Mouse (Mus musculus): ENCODE measurements at regions not wholly inside any gene's neighbourhood (a gene's known extent, or its start where the extent isn't known, plus 50 kb on each side); places are given as distances from the start of the nearest gene placed in this dataset.
A peak's percentile ranks its signal among the peaks of the same experiment; 100 is the strongest.
"Not testable (repeated sequence)": the region's sequence is repeated elsewhere in the genome, so short reads cannot be mapped to it uniquely, and the experiment has no call there.

DNA sequence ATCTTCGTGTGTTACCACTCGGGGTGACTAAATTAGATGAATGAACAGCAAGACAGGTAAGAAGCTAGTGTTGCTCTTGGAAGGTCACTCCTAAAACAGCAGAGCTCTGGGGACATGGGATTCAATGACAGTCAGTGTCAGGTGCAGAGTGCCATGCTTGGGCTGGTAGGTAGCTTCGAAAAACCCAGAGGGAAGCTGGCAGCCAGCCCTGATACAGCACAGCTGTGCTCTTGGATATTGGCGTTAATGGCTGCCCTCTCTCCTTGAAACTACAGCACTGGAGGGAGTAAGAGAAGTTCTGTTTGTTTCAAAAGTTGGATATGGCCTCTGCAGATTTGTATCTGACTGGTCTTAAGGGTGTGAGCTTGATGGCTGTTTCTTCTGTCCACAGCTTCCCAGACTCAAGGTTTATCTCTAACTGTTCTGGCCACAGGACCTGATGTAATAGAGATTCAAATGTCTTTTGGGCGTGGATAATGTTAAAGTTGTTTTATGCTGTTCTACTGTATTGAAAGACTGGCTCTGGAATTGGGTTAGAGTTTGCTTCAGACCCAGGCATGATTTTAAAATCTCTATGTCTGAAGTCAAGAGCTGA is 152.7 kb downstream of the Cand1 start:
- WGBS = 88% methylated on average over 5 of the region's 5 CpGs

DNA sequence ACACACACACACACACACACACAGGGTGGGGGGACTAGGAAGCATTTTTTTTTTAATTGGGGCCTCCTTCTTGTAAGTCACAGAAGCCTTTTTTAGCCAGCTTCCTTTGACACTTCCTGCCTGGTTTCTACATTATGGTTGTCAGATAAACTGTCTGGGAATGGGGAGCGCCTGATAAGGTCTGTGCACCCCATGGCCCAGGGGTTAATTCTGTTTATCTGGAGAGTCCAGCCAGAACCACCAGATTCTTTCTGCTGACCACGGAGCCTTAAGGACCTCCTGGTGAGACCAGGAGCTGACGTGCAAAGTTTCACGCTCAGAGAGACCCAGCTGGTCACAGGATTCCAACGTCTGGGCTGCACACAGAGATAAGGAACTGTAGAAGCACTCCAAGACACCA is 153.4 kb downstream of the Cand1 start:
- Histone ChIP-seq H3K4me1 (ENCODE audit: control insufficient read depth, insufficient read depth, low read length) (no peaks in the 10 kb centered on the region), H3K9me3 (ENCODE audit: control insufficient read depth, low read length) (no peaks in the 10 kb centered on the region), H3K27ac (replicated peaks; ENCODE audit: low read depth, low read length) (no peak overlapping the region), H3K4me2 (ENCODE audit: low read depth, severe bottlenecking) (no peak overlapping the region), H3K9ac (ENCODE audit: low read length) (no peak overlapping the region), H3K36me3 (ENCODE audit: control insufficient read depth, insufficient read depth, low read length) (no peaks in the 10 kb centered on the region), H3K27me3 (ENCODE audit: control insufficient read depth, insufficient read depth, low read length) (no peaks in the 10 kb centered on the region), H3K4me3 (ENCODE audit: low read depth, low read length) (no peak overlapping the region)
- no peak for ATAC-seq (ENCODE audit: insufficient number of reproducible peaks, low FRiP score, low TSS enrichment, low read depth)
- no peak for DNase-seq (ENCODE audit: low spot score)
- WGBS = 38% methylated on average over 5 of the region's 5 CpGs

More for the DNA sequence above, 152.7 kb downstream of the Cand1 start:
- Histone ChIP-seq H3K27me3 (ENCODE audit: control insufficient read depth, insufficient read depth, low read length) (no peaks in the 10 kb centered on the region), H3K4me3 (ENCODE audit: low read depth, low read length) (no peak overlapping the region), H3K9me3 (ENCODE audit: control insufficient read depth, low read length) (no peaks in the 10 kb centered on the region), H3K36me3 (ENCODE audit: control insufficient read depth, insufficient read depth, low read length) (no peaks in the 10 kb centered on the region), H3K27ac (replicated peaks; ENCODE audit: low read depth, low read length) (no peak overlapping the region), H3K4me1 (ENCODE audit: control insufficient read depth, insufficient read depth, low read length) (no peaks in the 10 kb centered on the region), H3K4me2 (ENCODE audit: low read depth, severe bottlenecking) (no peak overlapping the region), H3K9ac (ENCODE audit: low read length) (no peak overlapping the region)
- ATAC-seq (ENCODE audit: insufficient number of reproducible peaks, low FRiP score, low TSS enrichment, low read depth) (no peak), DNase-seq (ENCODE audit: low spot score) (no peak)

DNA sequence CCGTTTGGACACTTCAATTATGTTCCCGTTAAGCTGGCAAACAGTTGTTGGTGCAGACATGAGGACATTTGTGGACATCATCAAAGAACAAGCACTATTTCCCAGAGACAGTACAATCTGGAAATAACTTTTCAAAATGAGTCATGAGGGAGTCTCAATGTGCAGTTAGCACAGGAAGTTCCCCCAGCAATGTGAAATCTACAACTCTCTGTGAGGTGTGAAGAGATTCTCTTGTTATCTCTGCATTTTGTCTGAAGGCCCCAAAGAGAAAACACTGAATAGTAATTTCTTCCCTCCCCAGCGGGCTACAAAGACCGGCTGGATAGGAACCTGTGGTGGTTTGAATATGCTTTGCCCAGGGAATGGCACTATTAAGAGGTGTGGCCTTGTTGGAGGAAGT is 156.4 kb downstream of the Cand1 start:
- H3K9ac ChIP-seq (ENCODE audit: low read length) = no peak overlapping the region
- no peaks in the 10 kb centered on the region for H3K36me3 ChIP-seq (ENCODE audit: control insufficient read depth, insufficient read depth, low read length)
- 75% methylated on average over 4 of the region's 4 CpGs for WGBS
- no peaks in the 10 kb centered on the region for H3K27me3 ChIP-seq (ENCODE audit: control insufficient read depth, insufficient read depth, low read length)
- no peaks in the 10 kb centered on the region for H3K9me3 ChIP-seq (ENCODE audit: control insufficient read depth, low read length)
- DNase-seq (ENCODE audit: low spot score) (no peak), ATAC-seq (ENCODE audit: insufficient number of reproducible peaks, low FRiP score, low TSS enrichment, low read depth) (no peak)
- H3K4me2 ChIP-seq (ENCODE audit: low read depth, severe bottlenecking) = no peak overlapping the region
- H3K27ac ChIP-seq (replicated peaks; ENCODE audit: low read depth, low read length) = no peak overlapping the region
- no peak overlapping the region for H3K4me3 ChIP-seq (ENCODE audit: low read depth, low read length)
- H3K4me1 ChIP-seq (ENCODE audit: control insufficient read depth, insufficient read depth, low read length) = no peaks in the 10 kb centered on the region

DNA sequence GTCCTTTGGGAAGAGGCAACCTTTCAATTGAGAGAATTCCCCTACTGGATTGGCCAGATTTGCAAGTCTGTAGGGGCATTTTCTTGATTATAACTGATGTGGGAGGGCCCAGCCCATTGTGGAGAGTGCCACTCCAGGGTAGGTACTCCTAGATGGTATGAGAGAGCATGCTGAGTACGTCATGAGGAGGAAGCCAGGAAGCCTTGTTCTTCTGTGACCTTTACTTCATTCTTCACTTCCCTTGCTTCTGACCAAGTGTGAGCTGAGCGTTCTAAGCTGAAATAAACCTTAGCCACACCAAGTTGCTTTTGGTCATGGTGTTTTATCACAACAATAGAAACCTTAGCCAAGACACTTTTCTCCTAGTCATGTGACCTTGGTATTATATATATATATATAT is 157.0 kb downstream of the Cand1 start:
- Histone ChIP-seq H3K27ac (replicated peaks; ENCODE audit: low read depth, low read length) (no peak overlapping the region), H3K9ac (ENCODE audit: low read length) (no peak overlapping the region), H3K9me3 (ENCODE audit: control insufficient read depth, low read length) (no peaks in the 10 kb centered on the region), H3K27me3 (ENCODE audit: control insufficient read depth, insufficient read depth, low read length) (no peaks in the 10 kb centered on the region), H3K4me1 (ENCODE audit: control insufficient read depth, insufficient read depth, low read length) (no peaks in the 10 kb centered on the region), H3K4me3 (ENCODE audit: low read depth, low read length) (no peak overlapping the region), H3K36me3 (ENCODE audit: control insufficient read depth, insufficient read depth, low read length) (no peaks in the 10 kb centered on the region), H3K4me2 (ENCODE audit: low read depth, severe bottlenecking) (no peak overlapping the region)
- WGBS = 81% methylated on average over 2 of the region's 2 CpGs
- DNase-seq (ENCODE audit: low spot score) (no peak), ATAC-seq (ENCODE audit: insufficient number of reproducible peaks, low FRiP score, low TSS enrichment, low read depth) (no peak)

DNA sequence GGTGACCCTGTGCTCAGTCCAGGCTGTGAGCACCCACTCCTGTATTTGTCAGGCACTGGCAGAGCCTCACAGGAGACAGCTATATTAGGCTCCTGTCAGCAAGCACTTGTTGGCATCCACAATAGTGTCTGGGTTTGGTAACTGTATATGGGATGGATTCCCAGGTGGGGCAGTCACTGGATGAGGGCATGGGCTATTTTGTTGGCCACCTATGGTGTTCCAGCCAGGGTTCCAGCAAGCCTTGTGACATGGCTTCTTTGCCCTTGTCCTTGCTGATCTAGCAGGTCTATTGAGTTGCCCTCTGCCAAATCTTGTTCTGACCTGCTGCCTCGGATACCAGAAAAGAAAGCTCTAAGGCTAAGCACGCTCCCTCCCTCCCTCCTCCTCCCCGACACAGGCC is 158.1 kb downstream of the Cand1 start:
- H3K4me3 ChIP-seq (ENCODE audit: low read depth, low read length); H3K36me3 ChIP-seq (ENCODE audit: control insufficient read depth, insufficient read depth, low read length); H3K4me2 ChIP-seq (ENCODE audit: low read depth, severe bottlenecking); H3K9ac ChIP-seq (ENCODE audit: low read length); H3K4me1 ChIP-seq (ENCODE audit: control insufficient read depth, insufficient read depth, low read length); H3K27me3 ChIP-seq (ENCODE audit: control insufficient read depth, insufficient read depth, low read length); H3K27ac ChIP-seq (replicated peaks; ENCODE audit: low read depth, low read length); DNase-seq (ENCODE audit: low spot score); ATAC-seq (ENCODE audit: insufficient number of reproducible peaks, low FRiP score, low TSS enrichment, low read depth); H3K9me3 ChIP-seq (ENCODE audit: control insufficient read depth, low read length): not testable (repeated sequence)
- 81% methylated on average over 3 of the region's 3 CpGs for WGBS

DNA sequence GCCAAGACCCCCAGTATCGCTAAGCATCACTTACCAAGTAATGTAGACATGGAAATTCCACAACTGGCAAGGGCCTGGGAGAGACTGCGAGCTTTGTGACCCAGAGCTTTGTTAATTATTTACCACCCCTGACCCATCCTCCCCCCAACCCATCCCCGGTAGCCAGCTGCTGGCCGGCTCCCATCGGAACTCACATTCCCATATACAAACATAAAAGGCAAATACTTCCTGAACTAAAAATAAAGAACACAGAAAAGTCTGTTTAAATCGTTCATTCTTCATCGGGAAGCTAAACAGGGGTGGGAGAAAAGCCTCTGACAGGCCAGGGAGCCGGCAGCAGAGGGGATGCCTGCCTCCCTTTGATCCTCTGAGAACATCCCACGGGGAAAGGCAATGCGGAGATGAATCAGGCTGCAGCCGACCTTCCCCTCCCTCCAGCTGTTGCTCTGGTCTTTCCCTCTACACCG is 163.7 kb downstream of the Cand1 start:
- Histone ChIP-seq H3K9ac (ENCODE audit: low read length) (no peak overlapping the region; the same call in 1 of the 2 replicates), H3K4me3 (ENCODE audit: low read depth, low read length) (no peak overlapping the region), H3K27ac (replicated peaks; ENCODE audit: low read depth, low read length) (no peak overlapping the region), H3K4me2 (ENCODE audit: low read depth, severe bottlenecking) (no peak overlapping the region), H3K27me3 (ENCODE audit: control insufficient read depth, insufficient read depth, low read length) (no peaks in the 10 kb centered on the region), H3K36me3 (ENCODE audit: control insufficient read depth, insufficient read depth, low read length) (no peaks in the 10 kb centered on the region), H3K9me3 (ENCODE audit: control insufficient read depth, low read length) (no peaks in the 10 kb centered on the region), H3K4me1 (ENCODE audit: control insufficient read depth, insufficient read depth, low read length) (no peaks in the 10 kb centered on the region)
- 18% methylated on average over 12 of the region's 12 CpGs for WGBS
- ATAC-seq (ENCODE audit: insufficient number of reproducible peaks, low FRiP score, low TSS enrichment, low read depth) (no peak), DNase-seq (ENCODE audit: low spot score) (no peak)

DNA sequence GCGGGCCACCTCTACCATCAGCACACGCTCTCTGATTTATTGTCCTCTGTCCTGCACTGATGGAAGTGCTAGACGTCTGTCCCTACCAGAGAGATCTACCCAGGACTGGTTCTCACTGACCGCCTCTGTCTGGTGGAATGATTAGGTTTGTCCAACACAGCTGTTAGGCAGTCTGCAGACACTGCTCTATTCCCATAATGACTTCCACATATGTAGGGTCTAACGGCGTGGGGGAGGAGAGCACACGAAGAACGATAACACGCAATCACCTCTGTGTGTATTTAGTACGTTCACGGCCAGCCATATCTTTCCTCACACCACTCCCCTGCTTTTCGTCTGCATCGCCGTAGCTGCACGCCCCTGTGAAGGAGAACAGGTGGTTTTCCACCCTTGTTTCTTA is 165.0 kb downstream of the Cand1 start:
- no peaks in the 10 kb centered on the region for H3K9me3 ChIP-seq (ENCODE audit: control insufficient read depth, low read length)
- WGBS = 79% methylated on average over 15 of the region's 15 CpGs
- H3K4me1 ChIP-seq (ENCODE audit: control insufficient read depth, insufficient read depth, low read length) = no peaks in the 10 kb centered on the region
- H3K27me3 ChIP-seq (ENCODE audit: control insufficient read depth, insufficient read depth, low read length) = no peaks in the 10 kb centered on the region
- H3K27ac ChIP-seq (replicated peaks; ENCODE audit: low read depth, low read length) = no peak overlapping the region
- no peak for DNase-seq (ENCODE audit: low spot score)
- no peak overlapping the region for H3K9ac ChIP-seq (ENCODE audit: low read length)
- peak; percentile 42; the same call in 1 of the 2 replicates for ATAC-seq (ENCODE audit: insufficient number of reproducible peaks, low FRiP score, low TSS enrichment, low read depth)
- H3K4me3 ChIP-seq (ENCODE audit: low read depth, low read length) = no peak overlapping the region
- no peaks in the 10 kb centered on the region for H3K36me3 ChIP-seq (ENCODE audit: control insufficient read depth, insufficient read depth, low read length)
- no peak overlapping the region for H3K4me2 ChIP-seq (ENCODE audit: low read depth, severe bottlenecking)

DNA sequence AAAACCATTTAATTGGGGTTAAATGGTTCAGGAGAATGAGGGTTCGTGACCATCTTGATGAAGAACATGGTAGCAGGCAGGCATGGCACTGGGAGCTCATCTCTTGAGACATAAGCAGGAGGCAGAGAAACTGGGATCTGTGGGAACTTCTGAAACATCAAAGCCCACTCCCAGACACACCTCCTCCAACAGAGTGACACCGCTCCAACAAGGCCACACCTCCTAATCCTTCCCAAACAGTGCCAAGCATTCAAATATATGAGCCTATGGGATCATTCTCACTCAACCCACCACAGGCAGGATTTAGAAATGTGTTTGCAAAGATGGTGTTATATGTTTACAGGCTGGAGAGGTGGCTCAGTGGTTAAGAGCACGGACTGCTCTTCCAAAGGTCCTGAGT is 165.9 kb downstream of the Cand1 start:
- no peak overlapping the region for H3K4me2 ChIP-seq (ENCODE audit: low read depth, severe bottlenecking)
- DNase-seq (ENCODE audit: low spot score) (no peak), ATAC-seq (ENCODE audit: insufficient number of reproducible peaks, low FRiP score, low TSS enrichment, low read depth) (no peak)
- no peak overlapping the region for H3K9ac ChIP-seq (ENCODE audit: low read length)
- H3K27ac ChIP-seq (replicated peaks; ENCODE audit: low read depth, low read length) = no peak overlapping the region
- no peaks in the 10 kb centered on the region for H3K36me3 ChIP-seq (ENCODE audit: control insufficient read depth, insufficient read depth, low read length)
- H3K27me3 ChIP-seq (ENCODE audit: control insufficient read depth, insufficient read depth, low read length) = no peaks in the 10 kb centered on the region
- no peak overlapping the region for H3K4me3 ChIP-seq (ENCODE audit: low read depth, low read length)
- no peaks in the 10 kb centered on the region for H3K9me3 ChIP-seq (ENCODE audit: control insufficient read depth, low read length)
- 93% methylated on average over 3 of the region's 3 CpGs for WGBS
- no peaks in the 10 kb centered on the region for H3K4me1 ChIP-seq (ENCODE audit: control insufficient read depth, insufficient read depth, low read length)

DNA sequence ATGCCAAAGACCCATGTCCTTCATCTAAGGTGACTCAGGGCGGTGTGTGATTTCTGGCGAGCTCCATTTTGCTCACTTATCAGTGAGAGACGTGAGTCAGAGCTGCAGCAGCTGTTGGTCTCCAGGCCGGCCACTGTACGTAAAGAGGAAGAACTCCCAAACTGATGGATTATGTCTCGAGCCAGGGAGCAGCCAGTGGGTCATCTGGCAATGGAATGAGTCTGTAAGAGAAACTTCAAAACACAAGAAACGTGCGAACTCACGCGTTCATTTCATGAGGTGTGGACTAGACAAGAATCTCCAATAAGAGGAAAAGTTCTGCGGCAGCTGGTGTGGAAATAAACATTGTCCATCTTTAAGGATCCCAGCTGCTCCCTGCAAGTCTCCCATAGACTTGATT is 170.4 kb downstream of the Cand1 start:
- Histone ChIP-seq H3K4me1 (ENCODE audit: control insufficient read depth, insufficient read depth, low read length) (no peaks in the 10 kb centered on the region), H3K9ac (ENCODE audit: low read length) (no peak overlapping the region), H3K27me3 (ENCODE audit: control insufficient read depth, insufficient read depth, low read length) (no peaks in the 10 kb centered on the region), H3K27ac (replicated peaks; ENCODE audit: low read depth, low read length) (no peak overlapping the region), H3K4me3 (ENCODE audit: low read depth, low read length) (no peak overlapping the region), H3K36me3 (ENCODE audit: control insufficient read depth, insufficient read depth, low read length) (no peaks in the 10 kb centered on the region), H3K9me3 (ENCODE audit: control insufficient read depth, low read length) (no peaks in the 10 kb centered on the region), H3K4me2 (ENCODE audit: low read depth, severe bottlenecking) (no peak overlapping the region)
- WGBS = 87% methylated on average over 11 of the region's 11 CpGs
- ATAC-seq (ENCODE audit: insufficient number of reproducible peaks, low FRiP score, low TSS enrichment, low read depth) (no peak), DNase-seq (ENCODE audit: low spot score) (no peak)
